Mouse (Mus musculus) central nervous system, embryonic 14 days (tissue): ENCODE data around the gene Olfr918. TPM values are rescaled to one million over a fixed set of nuclear protein-coding genes. Genes with fewer than 3 reads are reported as not detected.

Source experiments
- polyA plus RNA-seq: library from polyadenylated mRNA; depleted of rRNA; stranded (reverse); fragments of >200 nt; gene quantifications from 2 replicates; pipeline ENCODE4 v1.2.3, GENCODE M21; 2012; rRNA removed

Gene Olfr918
- polyA plus RNA-seq = not detected in 2 replicates

DNA sequence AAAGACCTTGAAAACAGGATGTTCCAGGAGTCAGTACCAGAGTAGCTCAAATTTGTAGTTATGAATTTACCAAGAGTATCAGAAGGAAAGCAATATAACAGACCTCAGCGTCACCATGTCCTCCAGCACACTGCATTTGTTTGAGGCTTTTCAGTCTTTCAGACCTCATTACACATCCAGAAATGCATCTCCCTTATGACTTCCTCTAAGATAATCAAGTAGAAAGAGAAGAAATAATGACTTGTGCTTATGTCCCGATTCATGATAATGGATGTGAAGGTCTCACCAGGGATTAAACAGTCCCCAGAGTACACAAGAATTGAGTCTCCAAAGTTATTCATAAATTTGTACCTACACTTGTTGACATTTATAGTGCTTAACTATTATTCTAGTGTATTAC lies at the start of gene Olfr918:
Gene Olfr918, minus strand, starts transcription at position 101 of the 400 bp plus-strand sequence.

DNA sequence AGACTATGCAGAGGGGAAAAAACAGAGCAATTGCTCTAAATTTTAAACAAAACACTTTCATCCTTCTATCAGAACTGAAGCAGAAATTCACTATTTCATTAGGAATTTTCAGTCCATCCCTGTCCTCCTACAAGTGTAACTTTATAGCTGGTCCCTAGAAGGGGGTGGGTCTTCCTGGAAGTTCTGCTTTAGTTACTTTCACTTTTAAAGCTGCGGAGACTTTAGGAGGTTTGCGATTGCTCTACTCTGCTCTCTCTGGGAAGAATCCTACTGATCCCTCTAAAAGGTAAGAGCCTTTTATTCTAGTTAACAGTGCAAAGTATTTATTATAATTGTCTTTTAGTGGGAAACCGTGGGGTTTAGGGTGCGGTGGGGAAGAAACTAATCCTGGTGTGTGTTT lies 43.7 kb upstream of the Olfr918 start, which contains the start of gene Vwa5a:
Gene Vwa5a, plus strand, starts transcription at position 167 of the 400 bp plus-strand sequence.

DNA sequence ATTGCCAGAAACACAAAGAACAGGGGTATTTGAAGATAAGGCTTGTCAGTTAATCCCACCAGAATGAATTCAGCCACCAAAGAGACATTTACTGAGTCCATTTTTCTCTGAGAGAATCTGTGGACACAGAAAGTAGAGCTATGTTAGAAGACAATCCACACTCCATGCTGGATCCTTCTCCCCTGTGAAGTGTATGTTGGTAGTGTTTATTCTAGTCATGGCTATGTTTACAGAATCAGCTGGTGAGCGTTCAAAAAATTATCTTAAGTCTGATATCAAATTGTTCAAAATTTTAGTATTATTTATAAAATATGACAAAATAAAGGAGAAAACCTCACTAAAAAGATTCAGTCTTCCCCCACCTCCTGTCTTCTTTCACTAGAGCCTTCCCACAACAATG lies 8.7 kb downstream of the Olfr918 start, which contains the start of gene Olfr917:
Gene Olfr917, minus strand, starts transcription at position 101 of the 400 bp plus-strand sequence.

DNA sequence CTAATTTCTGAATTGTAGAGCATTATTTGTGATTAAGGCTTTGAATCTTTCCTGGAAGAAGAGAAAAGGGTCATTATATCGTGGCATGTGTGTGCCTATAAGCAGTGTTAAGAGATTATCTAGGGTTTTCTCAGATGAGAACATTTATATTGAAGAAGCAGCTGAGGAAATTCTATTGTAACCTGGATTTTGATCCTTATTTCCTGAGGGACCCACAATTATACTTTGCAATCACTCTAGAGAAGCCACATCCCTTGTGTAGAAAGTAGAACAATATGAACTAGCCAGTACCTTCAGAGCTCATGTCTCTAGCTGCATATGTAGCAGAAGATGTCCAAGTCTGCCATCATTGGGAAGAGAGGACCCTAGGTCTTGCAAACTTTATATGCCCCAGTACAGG lies 14.6 kb downstream of the Olfr918 start, which contains the start of gene Olfr916:
Gene Olfr916, minus strand, starts transcription at position 101 of the 400 bp plus-strand sequence.

Other genes starting within 250 kb of the Olfr918 start
- gene Olfr901, start 245.1 kb downstream of the Olfr918 start, polyA plus RNA-seq = not detected in 2 replicates
- not detected in 2 replicates for gene Olfr902, start 226.9 kb downstream of the Olfr918 start, polyA plus RNA-seq
- not detected in 2 replicates for gene Olfr904, start 211.5 kb downstream of the Olfr918 start, polyA plus RNA-seq
- gene Olfr905, start 203.5 kb downstream of the Olfr918 start, polyA plus RNA-seq = not detected in 2 replicates
- not detected in 2 replicates for gene Olfr906, start 187.5 kb downstream of the Olfr918 start, polyA plus RNA-seq
- gene Olfr907, start 178.8 kb downstream of the Olfr918 start, polyA plus RNA-seq = not detected in 2 replicates
- not detected in 2 replicates for gene Olfr911-ps1, start 153.0 kb downstream of the Olfr918 start, polyA plus RNA-seq
- not detected in 2 replicates for gene Olfr910, start 136.8 kb downstream of the Olfr918 start, polyA plus RNA-seq
- not detected in 2 replicates for gene Olfr912, start 94.4 kb downstream of the Olfr918 start, polyA plus RNA-seq
- not detected in 2 replicates for gene Olfr913, start 81.8 kb downstream of the Olfr918 start, polyA plus RNA-seq
- not detected in 2 replicates for gene Olfr914, start 69.5 kb downstream of the Olfr918 start, polyA plus RNA-seq
- gene Olfr916, start 14.7 kb downstream of the Olfr918 start, polyA plus RNA-seq = not detected in 2 replicates
- gene Olfr917, start 8.8 kb downstream of the Olfr918 start, polyA plus RNA-seq = not detected in 2 replicates
- gene Olfr919, start 29.1 kb upstream of the Olfr918 start, polyA plus RNA-seq = not detected in 2 replicates
- gene Vwa5a, start 43.7 kb upstream of the Olfr918 start, polyA plus RNA-seq = 6.4 and 8.9 TPM in 2 replicates
- gene Olfr920, start 77.7 kb upstream of the Olfr918 start, polyA plus RNA-seq = 0.04 and 0.05 TPM in 2 replicates
- gene Olfr921, start 98.5 kb upstream of the Olfr918 start, polyA plus RNA-seq = not detected in 2 replicates
- not detected in 2 replicates for gene Olfr922, start 140.0 kb upstream of the Olfr918 start, polyA plus RNA-seq
- not detected in 2 replicates for gene Olfr923, start 151.9 kb upstream of the Olfr918 start, polyA plus RNA-seq
- gene Olfr924, start 169.8 kb upstream of the Olfr918 start, polyA plus RNA-seq = not detected in 2 replicates
- not detected in 2 replicates for gene Olfr26, start 180.5 kb upstream of the Olfr918 start, polyA plus RNA-seq
- gene Olfr926, start 202.5 kb upstream of the Olfr918 start, polyA plus RNA-seq = not detected in 2 replicates